Mouse (Mus musculus) intestine, postnatal 0 days (tissue): ENCODE measurements at regions not wholly inside any gene's neighbourhood (a gene's known extent, or its start where the extent isn't known, plus 50 kb on each side); places are given as distances from the start of the nearest gene placed in this dataset.

Experiments
- ATAC-seq: fragments of 200-750 bp; cut with Nextera tagmentation; 2 replicates; pipeline ENCODE4 v1.8.0; 2017; ENCODE audit warnings: mild to moderate bottlenecking, moderate TSS enrichment, moderate library complexity
- H3K27ac ChIP-seq: fragments of 300-500 bp; sonication (generic); 2 replicates; pipeline ENCODE4 v1.5.1; 2014; ENCODE audit warnings: mild to moderate bottlenecking, low read depth, low read length, moderate library complexity
- H3K27me3 ChIP-seq: fragments of 300-500 bp; sonication (generic); replicated peaks from 2 replicates; pipeline ENCODE4 v1.6.1; 2014; ENCODE audit warnings: low read length, mixed read lengths; ENCODE audit not compliant: control insufficient read depth, insufficient read depth
- H3K36me3 ChIP-seq: fragments of 300-500 bp; sonication (generic); 2 replicates; pipeline ENCODE4 v1.6.1; 2014; ENCODE audit warnings: mild to moderate bottlenecking, moderate library complexity; ENCODE audit not compliant: control insufficient read depth, insufficient read depth
- H3K4me1 ChIP-seq: fragments of 300-500 bp; sonication (generic); replicated peaks from 2 replicates; pipeline ENCODE4 v1.6.1; 2014; ENCODE audit warnings: antibody characterized with exemption, low read length, mixed read lengths; ENCODE audit not compliant: control insufficient read depth, insufficient read depth
- H3K4me2 ChIP-seq: fragments of 300-500 bp; sonication (generic); replicated peaks from 2 replicates; pipeline ENCODE4 v1.6.1; 2014; ENCODE audit warnings: low read depth, mild to moderate bottlenecking, moderate library complexity
- H3K4me3 ChIP-seq: fragments of 300-500 bp; sonication (generic); 2 replicates; pipeline ENCODE4 v1.5.1; 2014; ENCODE audit warnings: low read depth, low read length
- H3K9ac ChIP-seq: fragments of 300-500 bp; sonication (generic); 2 replicates; pipeline ENCODE4 v1.6.1; 2014; ENCODE audit warnings: mild to moderate bottlenecking, low read depth, low read length
- H3K9me3 ChIP-seq: fragments of 300-500 bp; sonication (generic); 2 replicates; pipeline ENCODE4 v1.6.1; 2016; ENCODE audit warnings: mixed run types; ENCODE audit not compliant: control insufficient read depth
- CTCF ChIP-seq: sonication (generic); IDR thresholded peaks from 2 replicates; pipeline ENCODE4 v1.5.1; 2016; ENCODE audit warnings: low read depth, mild to moderate bottlenecking, control low read depth, antibody characterized with exemption, moderate library complexity
- WGBS: fragments of 180-500 bp; shearing (Covaris S2); extraction: QIAGEN DNeasy Blood & Tissue Kit; methylation state at CpG from one replicate; pipeline ENCODE4 v1.1.7; 2014; 5-methylcytosine and 5-hydroxymethylcytosine counted together

GRCm38 (mm10) chr12:46917286-46917685 is 98.6 kb upstream of the Nova1 start:
- H3K27ac ChIP-seq, result no peak overlapping the region
- TF ChIP-seq CTCF, result no peak
- no peaks in the 10 kb centered on the region for H3K4me1 ChIP-seq
- H3K4me3 ChIP-seq, result no peak overlapping the region
- no peaks in the 10 kb centered on the region for H3K27me3 ChIP-seq
- no peak overlapping the region for H3K9ac ChIP-seq
- no peak for ATAC-seq
- H3K36me3 ChIP-seq, result no peaks in the 10 kb centered on the region
- no peaks in the 10 kb centered on the region for H3K9me3 ChIP-seq
- no peak overlapping the region for H3K4me2 ChIP-seq
- WGBS, result 63% methylated on average over 4 of the region's 4 CpGs

- no peak overlapping the region for H3K27ac ChIP-seq
- no peaks in the 10 kb centered on the region for H3K36me3 ChIP-seq
- WGBS, result 95% methylated on average over 3 of the region's 3 CpGs
- H3K27me3 ChIP-seq, result no peaks in the 10 kb centered on the region
- H3K4me3 ChIP-seq, result no peak overlapping the region
- no peaks in the 10 kb centered on the region for H3K4me1 ChIP-seq
- H3K4me2 ChIP-seq, result no peak overlapping the region
- H3K9me3 ChIP-seq, result no peaks in the 10 kb centered on the region
- no peak for TF ChIP-seq CTCF
- H3K9ac ChIP-seq, result no peak overlapping the region
- no peak for ATAC-seq
Measured at GRCm38 (mm10) chr12:46878164-46878563, 59.4 kb upstream of the Nova1 start.

- Histone ChIP-seq H3K27ac (no peak overlapping the region), H3K9me3 (no peaks in the 10 kb centered on the region), H3K9ac (no peak overlapping the region), H3K27me3 (no peaks in the 10 kb centered on the region), H3K4me2 (no peak overlapping the region), H3K4me3 (no peak overlapping the region), H3K4me1 (no peaks in the 10 kb centered on the region), H3K36me3 (no peaks in the 10 kb centered on the region)
- WGBS, result 36% methylated on average over 2 of the region's 2 CpGs
- TF ChIP-seq CTCF, result no peak
- no peak for ATAC-seq
Measured at GRCm38 (mm10) chr12:46870130-46870529, 51.4 kb upstream of the Nova1 start.
